Mouse (Mus musculus): ENCODE measurements around the gene Syngr1. TPM values are rescaled to one million over a fixed set of nuclear protein-coding genes. Genes with fewer than 3 reads are reported as not detected.
A peak's percentile ranks its signal among the peaks of the same experiment; 100 is the strongest.

Gene Syngr1
- 2.1 and 3.6 TPM in 2 replicates for total RNA-seq (2015)
- 1.5 and 1.8 TPM in 2 replicates for total RNA-seq (2017)

DNA sequence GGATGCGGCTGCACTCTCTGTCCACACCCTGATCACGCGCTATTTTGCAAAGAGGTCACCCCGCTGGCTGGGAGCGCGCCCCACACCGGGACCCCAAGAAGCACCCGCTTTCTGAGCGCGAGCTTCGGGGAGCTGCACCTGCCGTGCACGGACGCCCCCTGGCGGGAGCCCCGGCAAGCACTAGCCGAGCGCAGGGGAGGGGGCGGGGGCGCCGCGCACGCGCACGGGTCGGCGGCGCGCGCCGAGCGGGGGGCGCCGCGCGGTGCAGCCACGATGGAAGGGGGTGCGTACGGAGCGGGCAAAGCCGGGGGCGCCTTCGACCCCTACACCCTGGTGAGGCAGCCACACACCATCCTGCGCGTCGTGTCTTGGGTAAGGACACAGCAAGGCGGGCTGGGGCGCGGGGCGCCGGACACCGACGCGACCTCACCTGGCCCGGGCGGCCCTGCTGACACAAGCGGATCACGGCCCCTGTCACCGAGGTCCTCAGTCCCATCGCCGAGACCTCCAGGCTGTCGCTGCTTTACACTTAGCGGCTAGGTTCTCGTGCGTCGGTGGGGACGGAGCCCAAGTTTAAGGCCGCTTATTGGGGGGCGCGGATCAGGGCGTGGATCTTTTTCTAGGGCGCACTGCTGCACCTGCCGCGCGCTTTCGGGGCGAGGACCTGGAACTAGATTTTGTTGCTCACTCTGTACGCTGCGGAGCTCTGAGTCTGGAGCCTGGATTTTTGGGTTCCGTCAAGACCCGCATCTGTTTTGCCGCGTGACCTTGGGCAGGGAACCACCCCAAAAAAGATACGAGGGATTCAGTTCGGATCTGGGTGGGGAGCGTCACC, at the start of gene Syngr1, which contains the start of gene Rpl3:
Syngr1 (plus strand) TSS at position 214 of the 835 bp plus-strand sequence.
Rpl3 (minus strand) TSS at position 748 of the 835 bp plus-strand sequence.
- peak; percentile 67 for ATAC-seq (replicated peaks; ENCODE audit: poor library complexity)

GRCm38 (mm10) chr15:80042152-80042551, 49.0 kb upstream of the Syngr1 start:
- ATAC-seq (replicated peaks; ENCODE audit: poor library complexity), result no peak

DNA sequence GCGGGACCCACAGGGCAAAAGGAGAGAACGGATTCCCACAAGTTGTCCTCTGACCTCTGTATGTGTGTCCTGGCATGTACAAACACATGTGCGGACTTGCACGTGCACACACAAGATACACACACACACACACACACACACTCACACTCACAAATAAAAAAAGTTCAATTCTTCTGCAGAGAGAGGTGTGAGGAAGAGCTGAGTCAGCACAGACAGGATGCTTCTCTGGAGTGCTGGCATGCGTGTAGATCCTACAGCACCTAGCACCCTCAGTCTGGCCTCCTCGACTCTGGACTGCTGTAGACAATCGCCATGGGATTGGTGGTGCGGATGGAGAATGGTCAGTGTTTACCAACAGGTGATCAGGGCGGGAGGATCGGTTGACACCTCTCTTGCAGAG, 46.9 kb upstream of the Syngr1 start:
- ATAC-seq (replicated peaks; ENCODE audit: poor library complexity), result no peak

GRCm38 (mm10) chr15:80045749-80046148, 45.4 kb upstream of the Syngr1 start:
- no peak for ATAC-seq (replicated peaks; ENCODE audit: poor library complexity)

GRCm38 (mm10) chr15:80047242-80047641, 43.9 kb upstream of the Syngr1 start:
- ATAC-seq (replicated peaks; ENCODE audit: poor library complexity), result no peak

DNA sequence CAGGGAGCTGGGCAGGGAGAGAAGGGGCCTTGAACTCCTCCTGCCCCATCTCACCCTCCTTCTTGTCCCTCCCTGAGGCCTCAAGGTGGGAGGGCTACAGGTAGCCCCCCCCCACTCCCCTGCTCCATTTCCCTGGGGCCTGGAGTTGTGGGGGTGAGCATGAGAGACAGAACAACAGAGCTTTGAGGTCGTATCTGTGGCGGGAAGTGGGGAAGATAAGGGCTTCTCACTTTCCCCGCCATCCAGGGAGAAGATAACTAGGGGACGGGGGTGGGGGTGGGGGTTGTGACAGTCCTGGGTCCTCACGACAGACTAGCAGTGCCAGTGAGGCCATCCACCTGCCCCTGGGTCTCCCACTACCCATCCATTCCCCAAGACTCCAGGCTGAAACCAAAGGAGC, 43.2 kb upstream of the Syngr1 start:
- no peak for ATAC-seq (replicated peaks; ENCODE audit: poor library complexity)

- ATAC-seq (replicated peaks; ENCODE audit: poor library complexity), result no peak
Observed at GRCm38 (mm10) chr15:80050093-80050492, 41.0 kb upstream of the Syngr1 start.

GRCm38 (mm10) chr15:80051092-80051761, 39.9 kb upstream of the Syngr1 start:
- ATAC-seq (replicated peaks; ENCODE audit: poor library complexity), result no peak

DNA sequence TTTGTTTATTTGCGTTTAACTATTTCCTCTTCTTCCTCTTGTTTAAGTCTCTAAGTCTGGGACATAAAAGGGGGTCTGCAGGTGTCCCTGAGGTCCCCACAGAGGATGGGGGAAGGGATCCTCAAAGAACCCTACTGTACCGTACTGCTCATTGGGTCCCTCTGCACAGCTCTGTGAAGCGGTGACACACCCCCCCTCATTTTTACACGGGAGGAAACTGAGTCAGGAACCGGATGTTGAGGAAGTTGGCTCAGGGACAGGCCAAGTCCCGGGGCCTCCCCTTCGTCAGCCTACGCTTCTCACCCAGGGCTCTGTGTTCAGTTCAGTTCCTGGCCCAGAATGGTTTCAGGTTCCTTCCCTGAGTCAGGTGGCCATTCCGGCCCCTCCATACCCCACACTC, 39.4 kb upstream of the Syngr1 start:
- no peak for ATAC-seq (replicated peaks; ENCODE audit: poor library complexity)

DNA sequence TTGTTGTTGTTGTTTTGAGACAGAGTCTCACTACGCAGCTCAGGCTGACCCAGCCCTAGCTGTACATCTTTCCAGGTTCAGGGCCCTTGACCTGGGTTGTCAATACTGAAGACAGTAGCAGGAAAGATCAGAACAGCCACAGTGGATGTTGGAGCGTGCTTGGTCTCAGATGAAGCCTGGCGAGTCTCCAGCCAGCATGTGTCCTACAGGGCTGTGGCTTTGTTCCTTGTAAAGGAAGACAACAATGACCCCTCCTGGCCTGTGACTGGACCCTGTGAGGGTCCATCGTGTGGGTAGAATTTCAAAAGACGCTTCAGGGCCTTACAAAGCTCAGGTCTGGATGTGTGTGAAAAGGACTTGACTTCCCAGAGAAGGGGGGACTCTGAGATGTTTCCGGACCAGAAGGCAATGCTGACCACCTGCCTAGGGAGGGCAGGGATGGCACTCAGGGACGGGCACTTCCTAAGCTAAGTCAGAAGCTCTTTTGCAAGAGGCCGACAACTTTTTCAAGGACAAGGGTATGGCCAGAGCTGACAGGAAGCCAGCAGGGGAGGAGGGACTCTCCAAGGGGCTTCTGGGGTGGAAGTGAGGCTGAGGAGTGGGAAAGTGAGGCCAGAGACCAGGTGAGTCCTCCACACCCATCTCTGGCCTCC, 37.6 kb upstream of the Syngr1 start:
- ATAC-seq (replicated peaks; ENCODE audit: poor library complexity), result no peak

DNA sequence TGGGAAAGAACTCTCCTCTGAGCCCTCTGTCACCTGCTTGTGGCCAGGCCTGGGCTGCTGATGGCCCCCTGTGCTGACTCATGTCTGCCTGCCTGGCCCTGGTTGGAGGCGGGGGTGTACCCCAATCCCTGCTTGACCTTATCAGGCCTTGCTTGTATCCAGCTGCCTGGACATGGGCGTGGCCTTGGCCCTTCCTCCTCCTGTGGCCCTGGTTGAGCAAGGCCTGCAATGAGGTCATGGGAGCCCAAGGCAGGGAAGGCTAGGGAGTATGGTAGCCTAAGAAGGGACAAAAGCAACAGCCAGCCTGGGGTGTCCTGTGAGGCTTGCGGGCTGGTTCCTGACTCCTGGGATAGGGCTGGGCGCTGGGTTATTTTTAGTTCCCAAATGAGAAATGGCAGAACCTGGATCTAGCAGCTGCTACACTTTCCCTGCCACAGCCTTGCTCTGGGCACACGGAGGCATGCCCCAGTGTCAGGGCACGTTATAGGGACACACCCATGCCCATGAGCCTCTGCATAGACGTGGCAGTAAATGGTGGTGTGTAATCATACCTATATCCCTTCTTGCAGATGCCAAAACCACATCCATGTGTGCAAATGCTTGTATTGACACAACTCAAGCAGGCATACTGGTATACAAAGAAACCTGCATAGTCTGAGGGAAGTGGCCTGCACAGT, 37.0 kb upstream of the Syngr1 start:
- ATAC-seq (replicated peaks; ENCODE audit: poor library complexity), result peak; percentile 37; the same call in 1 of the 2 replicates

DNA sequence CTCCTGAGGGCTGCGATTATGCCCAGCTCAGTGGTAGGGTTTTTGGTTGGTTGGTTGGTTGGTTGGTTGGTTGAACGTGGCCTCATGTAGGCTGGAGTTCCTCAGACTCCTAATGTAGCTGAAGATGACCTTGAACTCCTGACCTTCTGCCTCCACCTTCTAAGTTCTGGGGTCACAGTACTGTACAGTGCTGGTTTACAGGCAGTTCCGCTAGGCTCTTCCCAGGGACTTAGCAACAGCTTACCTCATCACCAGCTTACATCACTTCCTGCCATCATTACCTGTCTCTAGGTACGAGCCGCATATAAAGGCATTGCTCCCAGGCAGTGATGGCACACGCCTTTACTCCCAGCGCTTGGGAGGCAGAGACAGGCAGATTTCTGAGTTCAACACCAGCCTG, 33.0 kb upstream of the Syngr1 start:
- no peak for ATAC-seq (replicated peaks; ENCODE audit: poor library complexity)

GRCm38 (mm10) chr15:80059606-80060005, 31.5 kb upstream of the Syngr1 start:
- no peak for ATAC-seq (replicated peaks; ENCODE audit: poor library complexity)

- ATAC-seq (replicated peaks; ENCODE audit: poor library complexity), result no peak
Observed at GRCm38 (mm10) chr15:80060356-80061070, 30.6 kb upstream of the Syngr1 start.

DNA sequence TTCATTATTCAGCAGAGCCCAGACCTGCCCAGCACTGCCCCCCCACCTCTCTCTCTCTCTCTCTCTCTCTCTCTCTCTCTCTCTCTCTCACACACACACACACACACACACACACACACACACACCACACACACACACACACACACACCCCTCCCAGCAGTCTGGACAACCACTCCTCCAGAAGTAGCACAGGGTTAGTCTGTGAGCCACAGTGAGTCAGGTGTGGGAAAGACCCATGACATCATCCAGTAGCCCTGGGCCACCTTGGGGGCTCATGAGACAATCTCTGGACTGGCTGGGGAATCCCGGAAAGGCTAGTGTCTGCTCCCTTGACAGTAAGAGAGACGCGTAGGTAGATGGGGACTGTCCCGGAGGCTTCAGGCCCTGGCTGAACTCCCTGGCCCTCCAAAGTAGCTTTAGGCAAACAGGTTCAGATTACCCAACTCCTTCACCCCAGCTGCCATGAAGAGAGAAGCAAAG, 30.0 kb upstream of the Syngr1 start:
- ATAC-seq (replicated peaks; ENCODE audit: poor library complexity), result no peak

DNA sequence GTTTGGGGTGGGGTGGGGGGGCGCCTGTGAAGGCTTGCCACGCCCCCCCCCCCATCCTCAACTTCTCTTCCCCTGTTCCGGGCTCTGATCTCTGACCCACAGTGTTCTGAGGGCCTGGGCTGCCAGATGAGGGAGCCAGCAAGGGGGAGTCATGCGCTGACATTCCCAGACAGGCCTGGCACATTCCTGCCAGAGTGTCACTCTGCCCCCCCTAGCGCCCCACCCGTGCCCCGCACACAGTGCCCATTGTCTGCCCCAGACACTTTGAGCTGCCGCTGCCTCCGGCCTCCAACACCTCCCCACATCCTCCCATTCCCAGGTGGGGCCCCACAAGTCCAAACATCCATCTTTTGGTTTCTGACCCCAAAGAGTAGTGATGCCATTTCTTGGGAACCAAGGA, 28.8 kb upstream of the Syngr1 start:
- no peak for ATAC-seq (replicated peaks; ENCODE audit: poor library complexity)

DNA sequence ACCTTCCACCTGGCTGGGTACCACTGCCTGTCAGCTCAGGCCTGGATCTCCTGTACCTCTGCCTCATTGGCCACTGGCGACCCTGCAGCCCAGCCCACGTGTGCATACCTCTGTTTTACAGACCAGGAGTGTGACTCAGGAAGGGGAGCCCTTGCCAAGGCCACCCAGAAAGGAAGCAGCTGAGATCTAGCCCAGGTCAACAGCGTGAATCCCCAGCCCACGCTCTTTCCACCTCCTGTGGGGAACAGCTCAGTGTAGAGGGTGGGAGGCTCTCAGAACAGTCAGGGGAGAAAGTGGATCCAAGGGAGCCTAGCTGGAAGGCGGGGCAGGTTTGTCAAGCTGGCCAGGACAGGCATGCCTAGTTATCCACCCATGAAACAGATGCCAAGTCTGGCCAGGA, 28.3 kb upstream of the Syngr1 start:
- no peak for ATAC-seq (replicated peaks; ENCODE audit: poor library complexity)

DNA sequence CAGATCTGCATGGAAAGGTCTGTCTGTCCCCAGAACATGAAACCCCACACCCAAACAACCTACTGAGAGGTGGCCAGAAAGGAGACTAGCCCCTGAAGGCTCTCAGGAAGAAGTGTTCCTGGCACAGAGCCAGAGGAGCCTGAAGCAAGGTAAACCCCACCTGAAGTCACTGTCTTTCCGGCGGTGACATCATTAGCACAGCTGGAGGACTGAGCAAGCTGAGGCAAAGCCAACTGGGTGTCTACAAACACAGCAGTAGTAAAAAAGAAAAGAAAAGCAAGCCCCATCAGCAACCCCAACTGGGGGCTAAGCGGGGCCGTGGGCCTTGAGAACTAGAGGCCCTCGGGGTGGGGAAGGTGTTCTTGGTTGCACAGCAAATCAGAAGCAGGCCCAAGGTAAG, 26.2 kb upstream of the Syngr1 start:
- ATAC-seq (replicated peaks; ENCODE audit: poor library complexity), result no peak

DNA sequence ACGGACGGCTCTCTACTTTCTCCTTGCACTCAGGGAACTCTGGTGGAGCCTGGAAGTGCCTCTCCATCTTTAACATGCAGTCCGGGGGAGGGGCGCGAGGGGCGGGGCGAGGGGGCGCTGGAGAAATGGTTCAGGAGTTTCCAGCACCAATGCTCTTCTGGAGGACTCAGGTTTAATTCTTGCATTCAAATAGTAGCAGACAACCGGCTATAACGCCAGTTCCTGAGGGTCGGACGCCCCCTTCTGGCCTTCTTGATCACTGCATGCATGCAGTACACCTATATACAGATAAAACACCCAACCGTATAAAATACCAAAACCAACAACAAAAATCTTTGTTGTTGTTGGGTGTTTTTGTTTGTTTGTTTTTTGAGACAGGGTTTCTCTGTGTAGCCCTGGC, 25.7 kb upstream of the Syngr1 start:
- peak; percentile 78 for ATAC-seq (replicated peaks; ENCODE audit: poor library complexity)

DNA sequence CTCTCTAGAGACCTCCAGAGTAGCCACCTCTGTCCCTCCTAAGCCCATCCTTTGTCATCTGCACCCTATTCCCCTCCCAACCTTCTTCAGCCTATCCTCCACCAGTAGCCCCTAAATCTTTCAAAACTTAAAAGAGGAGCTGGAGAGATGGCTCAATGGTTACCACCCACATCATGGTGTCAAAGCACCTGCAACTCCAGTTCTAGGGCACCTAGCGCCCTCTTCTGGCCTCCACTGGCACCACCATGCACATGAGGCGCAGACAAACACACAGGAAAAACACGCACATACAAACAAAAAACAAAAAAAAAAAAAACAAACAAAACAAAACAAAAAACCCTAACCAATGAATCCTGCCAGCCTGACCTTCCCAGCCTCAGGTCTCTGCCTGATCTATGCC, 24.6 kb upstream of the Syngr1 start:
- peak; percentile 61; the same call in 1 of the 2 replicates for ATAC-seq (replicated peaks; ENCODE audit: poor library complexity)

Data from megakaryocyte progenitor cell, adult 5-6 weeks (primary cell).